Comparison of ENCODE assay signal across 14 mouse cellular contexts in genomic region chr11:34034008-34034505, GRCm38 (mm10). TPM values are rescaled to one million over a fixed set of nuclear protein-coding genes. Genes with fewer than 3 reads are reported as not detected.
A peak's percentile ranks its signal among the peaks of the same experiment; 100 is the strongest.
DNase-seq lines count a peak whose midpoint lies in the region; ATAC-seq and TF ChIP-seq lines count a peak whose summit lies in the region.
"Had no signal": no experiment of that assay in that cellular context is flagged by ENCODE, and none has a peak within 500 bp of the region (broad histone marks: within the 10 kb centered on the region; RNA-seq: fewer than 3 reads in every experiment).

No protein-coding gene starts in this region.

- TF ChIP-seq POLR2A in bone marrow macrophage, adult 2 months (IDR thresholded peaks at IDR 0.05; ENCODE audit: borderline replicate concordance, low read depth, low read length): no peak

- no peak overlapping the region for H3K4me3 ChIP-seq in bone marrow macrophage, adult 2 months (ENCODE audit: insufficient read depth, low read length)
- H3K4me3 ChIP-seq: heart, embryonic 13.5 days; layer of hippocampus, adult 2 months; midbrain, embryonic 12.5 days had no signal

- peaks cover 58% of the 10 kb centered on the region for H3K4me1 ChIP-seq in bone marrow macrophage, adult 2 months (ENCODE audit: control insufficient read depth, insufficient read depth, low read length)
- H3K4me1 ChIP-seq: midbrain, embryonic 12.5 days had no signal

- ATAC-seq in monocyte, adult 5-6 weeks (replicated peaks; ENCODE audit: insufficient number of reproducible peaks, low FRiP score, low TSS enrichment, poor library complexity, severe bottlenecking): peak; percentile 64
- ATAC-seq: forebrain, postnatal 0 days had no signal

- DNase-seq in layer of hippocampus, adult 9-11 months: peak; percentile 37
- no peak for DNase-seq in layer of hippocampus, adult 11-12 months (ENCODE audit: low spot score)
- DNase-seq in CD4-positive helper T cell, adult 2 months (ENCODE audit: low read depth, low spot score): peak; percentile 63
- no peak for DNase-seq in layer of hippocampus, adult 9-10 months (ENCODE audit: low spot score)
- no peak for DNase-seq in adrenal gland, adult 8-10 months
- DNase-seq: adrenal gland, postnatal 10 days; cerebellum, adult 18-20 months; forebrain, postnatal 0 days had no signal

- no peak for TF ChIP-seq CTCF in bone marrow macrophage, adult 2 months (IDR thresholded peaks at IDR 0.05; ENCODE audit: low read depth, low read length)

- H3K27ac ChIP-seq in bone marrow macrophage, adult 2 months (ENCODE audit: insufficient read depth, low read depth, low read length): peak overlapping the region; percentile 83
- H3K27ac ChIP-seq: heart, embryonic 13.5 days; layer of hippocampus, adult 2 months; liver, embryonic 14.5 days; midbrain, embryonic 12.5 days had no signal

RNA-seq across cellular contexts. Expression of gene Lcp2, which starts 12.7 kb away (rescaled TPM):
- polyA plus RNA-seq in bone marrow macrophage, adult 2 months (2012; ENCODE audit: insufficient read depth, insufficient read length, missing spikeins): 96.8 and 118 TPM in 2 replicates
- 193 to 222 TPM (median 205 TPM) in 3 replicates for total RNA-seq in monocyte, adult 5-6 weeks (2017)
- total RNA-seq in adrenal gland, adult 8-10 months (2022): 1 to 10 TPM; 3.0 to 5.9 (median 4.1) TPM

RNA-seq across cellular contexts. Expression of gene Kcnip1, which starts 41.1 kb away (rescaled TPM):
- polyA plus RNA-seq in bone marrow macrophage, adult 2 months (2012; ENCODE audit: insufficient read depth, insufficient read length, missing spikeins): not detected in 2 replicates
- 0.19 TPM in 1 of 3 replicates, not detected in the others for total RNA-seq in monocyte, adult 5-6 weeks (2017)
- 1 to 10 TPM; 2.9 to 8.4 (median 5.9) TPM for total RNA-seq in adrenal gland, adult 8-10 months (2022)

Comparison
In these comparisons a context has a peak if more than half of its experiments do, and no peak if none do; other contexts are left out.
1. DNase-seq: peak in layer of hippocampus, adult 9-11 months (single experiment) and CD4-positive helper T cell, adult 2 months (single experiment); none in layer of hippocampus, adult 11-12 months (single experiment), layer of hippocampus, adult 9-10 months (single experiment) and adrenal gland, adult 8-10 months (single experiment).
2. RNA of gene Lcp2, which starts 12.7 kb away (total RNA-seq): 193 to 222 TPM in monocyte, adult 5-6 weeks; 3.0 to 5.9 TPM in adrenal gland, adult 8-10 months; every median in the first group is over 10 times any median in the second.